Mouse (Mus musculus): ENCODE measurements around the gene Gm10570. TPM values are rescaled to one million over a fixed set of nuclear protein-coding genes. Genes with fewer than 3 reads are reported as not detected.

The Gm10570 gene
- polyA plus RNA-seq, 1 experiment from 2014 or later, result not detected

- DNase-seq (ENCODE audit: low spot score), result no peak
- Histone ChIP-seq H3K27ac (ENCODE audit: low read depth, low read length) (no peak overlapping the region), H3K36me3 (ENCODE audit: control insufficient read depth, insufficient read depth, low read length) (peaks cover 4% of the 10 kb centered on the region), H3K9me3 (ENCODE audit: control insufficient read depth, low read length) (no peaks in the 10 kb centered on the region), H3K9ac (ENCODE audit: low read length) (no peak overlapping the region), H3K4me1 (replicated peaks; ENCODE audit: control insufficient read depth, insufficient read depth, low read length) (no peaks in the 10 kb centered on the region), H3K27me3 (ENCODE audit: control insufficient read depth, insufficient read depth, low read length) (no peaks in the 10 kb centered on the region), H3K4me3 (ENCODE audit: low read depth, low read length) (no peak overlapping the region), H3K4me2 (ENCODE audit: low read depth, low read length, severe bottlenecking) (no peak overlapping the region)
- no peak for ATAC-seq (replicated peaks; ENCODE audit: low FRiP score)
- WGBS, result 82% methylated on average over 2 of the region's 2 CpGs
Observed at GRCm38 (mm10) chr4:130325446-130325845, 17.0 kb upstream of the Gm10570 start.

- peaks cover 4% of the 10 kb centered on the region for H3K36me3 ChIP-seq (ENCODE audit: control insufficient read depth, insufficient read depth, low read length)
- ATAC-seq (replicated peaks; ENCODE audit: low FRiP score), result no peak
- H3K9me3 ChIP-seq (ENCODE audit: control insufficient read depth, low read length), result no peaks in the 10 kb centered on the region
- 93% methylated on average over 5 of the region's 5 CpGs for WGBS
- no peaks in the 10 kb centered on the region for H3K27me3 ChIP-seq (ENCODE audit: control insufficient read depth, insufficient read depth, low read length)
- DNase-seq (ENCODE audit: low spot score), result no peak
- no peak overlapping the region for H3K9ac ChIP-seq (ENCODE audit: low read length)
- H3K4me3 ChIP-seq (ENCODE audit: low read depth, low read length), result no peak overlapping the region
- H3K4me2 ChIP-seq (ENCODE audit: low read depth, low read length, severe bottlenecking), result no peak overlapping the region
- no peak overlapping the region for H3K27ac ChIP-seq (ENCODE audit: low read depth, low read length)
- H3K4me1 ChIP-seq (replicated peaks; ENCODE audit: control insufficient read depth, insufficient read depth, low read length), result no peaks in the 10 kb centered on the region
Observed at GRCm38 (mm10) chr4:130323607-130324006, 15.1 kb upstream of the Gm10570 start.

- H3K9ac ChIP-seq (ENCODE audit: low read length), result no peak overlapping the region
- no peak overlapping the region for H3K4me3 ChIP-seq (ENCODE audit: low read depth, low read length)
- DNase-seq (ENCODE audit: low spot score) (no peak), ATAC-seq (replicated peaks; ENCODE audit: low FRiP score) (no peak)
- WGBS, result 100% methylated on average over 1 of the region's 1 CpGs
- H3K9me3 ChIP-seq (ENCODE audit: control insufficient read depth, low read length), result no peaks in the 10 kb centered on the region
- H3K27me3 ChIP-seq (ENCODE audit: control insufficient read depth, insufficient read depth, low read length), result no peaks in the 10 kb centered on the region
- H3K4me1 ChIP-seq (replicated peaks; ENCODE audit: control insufficient read depth, insufficient read depth, low read length), result no peaks in the 10 kb centered on the region
- no peak overlapping the region for H3K4me2 ChIP-seq (ENCODE audit: low read depth, low read length, severe bottlenecking)
- no peak overlapping the region for H3K27ac ChIP-seq (ENCODE audit: low read depth, low read length)
- H3K36me3 ChIP-seq (ENCODE audit: control insufficient read depth, insufficient read depth, low read length), result peaks cover 4% of the 10 kb centered on the region
Observed at GRCm38 (mm10) chr4:130323165-130323564, 14.7 kb upstream of the Gm10570 start.

GRCm38 (mm10) chr4:130322567-130322966 is 14.1 kb upstream of the Gm10570 start:
- no peak overlapping the region for H3K4me2 ChIP-seq (ENCODE audit: low read depth, low read length, severe bottlenecking)
- no peak for ATAC-seq (replicated peaks; ENCODE audit: low FRiP score)
- no peak overlapping the region for H3K9ac ChIP-seq (ENCODE audit: low read length)
- WGBS, result 92% methylated on average over 7 of the region's 7 CpGs
- H3K27ac ChIP-seq (ENCODE audit: low read depth, low read length), result no peak overlapping the region
- H3K4me1 ChIP-seq (replicated peaks; ENCODE audit: control insufficient read depth, insufficient read depth, low read length), result no peaks in the 10 kb centered on the region
- H3K4me3 ChIP-seq (ENCODE audit: low read depth, low read length), result no peak overlapping the region
- H3K27me3 ChIP-seq (ENCODE audit: control insufficient read depth, insufficient read depth, low read length), result no peaks in the 10 kb centered on the region
- H3K9me3 ChIP-seq (ENCODE audit: control insufficient read depth, low read length), result no peaks in the 10 kb centered on the region
- peaks cover 4% of the 10 kb centered on the region for H3K36me3 ChIP-seq (ENCODE audit: control insufficient read depth, insufficient read depth, low read length)
- DNase-seq (ENCODE audit: low spot score), result no peak

- Histone ChIP-seq H3K4me2 (ENCODE audit: low read depth, low read length, severe bottlenecking) (no peak overlapping the region), H3K4me3 (ENCODE audit: low read depth, low read length) (no peak overlapping the region), H3K4me1 (replicated peaks; ENCODE audit: control insufficient read depth, insufficient read depth, low read length) (no peaks in the 10 kb centered on the region), H3K27me3 (ENCODE audit: control insufficient read depth, insufficient read depth, low read length) (no peaks in the 10 kb centered on the region), H3K9ac (ENCODE audit: low read length) (no peak overlapping the region), H3K27ac (ENCODE audit: low read depth, low read length) (no peak overlapping the region), H3K9me3 (ENCODE audit: control insufficient read depth, low read length) (no peaks in the 10 kb centered on the region), H3K36me3 (ENCODE audit: control insufficient read depth, insufficient read depth, low read length) (peaks cover 4% of the 10 kb centered on the region)
- WGBS, result 93% methylated on average over 7 of the region's 7 CpGs
- DNase-seq (ENCODE audit: low spot score) (no peak), ATAC-seq (replicated peaks; ENCODE audit: low FRiP score) (no peak)
Observed at GRCm38 (mm10) chr4:130321640-130322039, 13.2 kb upstream of the Gm10570 start.

GRCm38 (mm10) chr4:130319564-130319963 is 11.1 kb upstream of the Gm10570 start:
- Histone ChIP-seq H3K4me2 (ENCODE audit: low read depth, low read length, severe bottlenecking) (no peak overlapping the region), H3K27ac (ENCODE audit: low read depth, low read length) (no peak overlapping the region), H3K27me3 (ENCODE audit: control insufficient read depth, insufficient read depth, low read length) (no peaks in the 10 kb centered on the region), H3K4me3 (ENCODE audit: low read depth, low read length) (no peak overlapping the region), H3K36me3 (ENCODE audit: control insufficient read depth, insufficient read depth, low read length) (no peaks in the 10 kb centered on the region), H3K9me3 (ENCODE audit: control insufficient read depth, low read length) (no peaks in the 10 kb centered on the region), H3K4me1 (replicated peaks; ENCODE audit: control insufficient read depth, insufficient read depth, low read length) (no peaks in the 10 kb centered on the region), H3K9ac (ENCODE audit: low read length) (no peak overlapping the region)
- DNase-seq (ENCODE audit: low spot score), result no peak
- no peak for ATAC-seq (replicated peaks; ENCODE audit: low FRiP score)
- 86% methylated on average over 7 of the region's 7 CpGs for WGBS

GRCm38 (mm10) chr4:130318122-130318521 is 9.6 kb upstream of the Gm10570 start:
- Histone ChIP-seq H3K9ac (ENCODE audit: low read length) (no peak overlapping the region), H3K27me3 (ENCODE audit: control insufficient read depth, insufficient read depth, low read length) (no peaks in the 10 kb centered on the region), H3K4me2 (ENCODE audit: low read depth, low read length, severe bottlenecking) (no peak overlapping the region), H3K4me3 (ENCODE audit: low read depth, low read length) (no peak overlapping the region), H3K36me3 (ENCODE audit: control insufficient read depth, insufficient read depth, low read length) (no peaks in the 10 kb centered on the region), H3K9me3 (ENCODE audit: control insufficient read depth, low read length) (no peaks in the 10 kb centered on the region), H3K4me1 (replicated peaks; ENCODE audit: control insufficient read depth, insufficient read depth, low read length) (no peaks in the 10 kb centered on the region), H3K27ac (ENCODE audit: low read depth, low read length) (no peak overlapping the region)
- WGBS, result 72% methylated on average over 3 of the region's 3 CpGs
- no peak for ATAC-seq (replicated peaks; ENCODE audit: low FRiP score)
- no peak for DNase-seq (ENCODE audit: low spot score)

- Histone ChIP-seq H3K4me2 (ENCODE audit: low read depth, low read length, severe bottlenecking) (no peak overlapping the region), H3K27ac (ENCODE audit: low read depth, low read length) (no peak overlapping the region), H3K36me3 (ENCODE audit: control insufficient read depth, insufficient read depth, low read length) (no peaks in the 10 kb centered on the region), H3K27me3 (ENCODE audit: control insufficient read depth, insufficient read depth, low read length) (no peaks in the 10 kb centered on the region), H3K4me1 (replicated peaks; ENCODE audit: control insufficient read depth, insufficient read depth, low read length) (no peaks in the 10 kb centered on the region), H3K9me3 (ENCODE audit: control insufficient read depth, low read length) (no peaks in the 10 kb centered on the region), H3K4me3 (ENCODE audit: low read depth, low read length) (no peak overlapping the region), H3K9ac (ENCODE audit: low read length) (no peak overlapping the region)
- 84% methylated on average over 10 of the region's 10 CpGs for WGBS
- ATAC-seq (replicated peaks; ENCODE audit: low FRiP score) (no peak), DNase-seq (ENCODE audit: low spot score) (no peak)
Observed at GRCm38 (mm10) chr4:130316691-130317090, 8.2 kb upstream of the Gm10570 start.

- Histone ChIP-seq H3K4me2 (ENCODE audit: low read depth, low read length, severe bottlenecking) (no peak overlapping the region), H3K9me3 (ENCODE audit: control insufficient read depth, low read length) (no peaks in the 10 kb centered on the region), H3K27ac (ENCODE audit: low read depth, low read length) (no peak overlapping the region), H3K4me3 (ENCODE audit: low read depth, low read length) (no peak overlapping the region), H3K36me3 (ENCODE audit: control insufficient read depth, insufficient read depth, low read length) (no peaks in the 10 kb centered on the region), H3K4me1 (replicated peaks; ENCODE audit: control insufficient read depth, insufficient read depth, low read length) (no peaks in the 10 kb centered on the region), H3K27me3 (ENCODE audit: control insufficient read depth, insufficient read depth, low read length) (no peaks in the 10 kb centered on the region), H3K9ac (ENCODE audit: low read length) (no peak overlapping the region)
- 79% methylated on average over 13 of the region's 13 CpGs for WGBS
- ATAC-seq (replicated peaks; ENCODE audit: low FRiP score) (no peak), DNase-seq (ENCODE audit: low spot score) (no peak)
Observed at GRCm38 (mm10) chr4:130315771-130316527, 7.5 kb upstream of the Gm10570 start.
